Mouse (Mus musculus) liver, postnatal 0 days (tissue): ENCODE results near the gene Bloc1s6.

Experiments used
- CTCF ChIP-seq: sonication (generic); IDR thresholded peaks from 2 replicates; pipeline ENCODE4 v1.5.1; 2016; ENCODE audit warnings: antibody characterized with exemption, low read depth
- EP300 ChIP-seq: IDR thresholded peaks from 2 replicates; pipeline ENCODE4 v1.6.1; 2016; ENCODE audit warnings: antibody characterized with exemption, low read depth, mild to moderate bottlenecking

GRCm38 (mm10) chr2:122697526-122697925 is 40.8 kb upstream of the Bloc1s6 start:
- TF ChIP-seq CTCF (no peak), EP300 (no peak)
